Mouse (Mus musculus) lung, postnatal 0 days (tissue): ENCODE results near the gene Cers2.
A peak's percentile ranks its signal among the peaks of the same experiment; 100 is the strongest.

Experiments
- CTCF ChIP-seq: IDR thresholded peaks from 2 replicates; pipeline ENCODE4 v1.5.1; 2016; ENCODE audit warnings: antibody characterized with exemption, mild to moderate bottlenecking
- EP300 ChIP-seq: IDR thresholded peaks from 2 replicates; pipeline ENCODE4 v1.6.1; 2016; ENCODE audit warnings: antibody characterized with exemption, mild to moderate bottlenecking, control low read depth

DNA sequence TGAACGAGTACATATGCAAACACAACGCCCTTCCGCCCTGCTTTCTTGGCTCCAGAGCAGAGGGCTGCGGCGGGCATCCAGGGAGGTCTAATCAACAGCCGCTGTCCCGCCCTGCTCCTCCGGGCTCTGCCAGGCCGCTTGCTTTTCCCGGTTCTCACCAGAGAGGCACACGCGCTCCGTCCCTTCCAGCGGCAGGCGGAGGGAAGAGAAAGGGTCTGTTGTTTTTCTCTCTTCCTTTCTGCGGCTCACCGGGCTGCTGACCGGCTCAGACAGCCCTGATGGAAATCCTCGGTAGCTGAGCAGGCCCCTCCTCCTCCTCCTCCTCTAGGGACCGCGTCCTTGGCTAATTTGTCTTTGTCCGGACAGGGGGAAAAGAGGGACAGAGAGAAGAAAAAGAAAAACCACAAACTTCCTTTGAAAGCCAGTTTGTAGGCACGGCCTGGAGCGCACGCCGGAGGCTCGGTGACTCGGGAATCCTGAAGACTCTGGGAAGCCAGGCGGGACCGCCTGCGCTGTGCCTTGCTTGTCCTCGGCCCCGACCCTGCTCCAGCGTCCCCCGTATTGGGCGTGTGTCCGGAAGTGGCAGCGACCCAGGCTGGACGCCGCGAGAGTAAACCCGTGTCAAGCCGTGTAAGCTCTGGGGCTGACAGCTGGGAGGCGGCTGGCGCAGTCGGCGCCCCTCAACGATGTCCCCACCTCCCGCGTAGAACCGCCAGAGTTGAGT is 31.6 kb upstream of the Cers2 start:
- peak; percentile 64 for TF ChIP-seq CTCF
- TF ChIP-seq EP300 = no peak; the same call in 1 of the 2 replicates
